Mouse (Mus musculus): Measurements from ENCODE around the gene Luc7l. TPM values are rescaled to one million over a fixed set of nuclear protein-coding genes. Genes with fewer than 3 reads are reported as not detected.
"Not testable (repeated sequence)": the region's sequence is repeated elsewhere in the genome, so short reads cannot be mapped to it uniquely, and the experiment has no call there.

Gene Luc7l
- polyA plus RNA-seq, 1 experiment from 2014 or later = 75.7 TPM

DNA sequence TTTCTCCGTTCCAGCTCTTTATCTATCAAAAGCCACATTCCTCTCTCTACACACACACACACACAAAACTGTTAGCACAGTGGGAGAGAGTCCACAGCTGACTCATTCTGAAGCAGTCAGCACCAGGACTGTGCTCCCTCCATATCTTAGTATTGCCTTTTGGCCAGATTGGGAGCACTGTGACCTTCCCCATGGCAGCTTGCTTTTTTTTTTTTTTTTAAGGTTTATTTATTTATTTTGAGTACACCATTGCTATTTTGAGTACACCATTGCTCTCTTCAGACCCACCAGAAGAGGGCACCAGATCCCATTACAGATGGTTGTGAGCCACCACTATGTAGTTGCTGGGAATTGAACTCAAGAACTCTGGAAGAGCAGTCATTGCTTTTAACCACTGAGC lies 16.2 kb downstream of the Luc7l start:
- DNase-seq (ENCODE audit: low spot score) = no peak
- 71% methylated on average over 1 of the region's 1 CpGs for WGBS
- Histone ChIP-seq H3K4me2 (ENCODE audit: low read length) (no peak overlapping the region), H3K9me3 (replicated peaks; ENCODE audit: low read length) (no peaks in the 10 kb centered on the region), H3K27me3 (ENCODE audit: insufficient read depth, low read length) (no peaks in the 10 kb centered on the region), H3K36me3 (ENCODE audit: insufficient read depth, low read length) (peaks cover 54% of the 10 kb centered on the region), H3K9ac (ENCODE audit: low read depth, low read length) (no peak overlapping the region), H3K4me1 (replicated peaks; ENCODE audit: insufficient read depth, low read length) (no peaks in the 10 kb centered on the region), H3K4me3 (replicated peaks; ENCODE audit: low read depth, low read length) (no peak overlapping the region), H3K27ac (no peak overlapping the region)
- peak; percentile 66 for TF ChIP-seq CTCF (IDR thresholded peaks at IDR 0.05; ENCODE audit: low read depth)
- no peak for ATAC-seq (replicated peaks; ENCODE audit: low FRiP score, low read depth)

DNA sequence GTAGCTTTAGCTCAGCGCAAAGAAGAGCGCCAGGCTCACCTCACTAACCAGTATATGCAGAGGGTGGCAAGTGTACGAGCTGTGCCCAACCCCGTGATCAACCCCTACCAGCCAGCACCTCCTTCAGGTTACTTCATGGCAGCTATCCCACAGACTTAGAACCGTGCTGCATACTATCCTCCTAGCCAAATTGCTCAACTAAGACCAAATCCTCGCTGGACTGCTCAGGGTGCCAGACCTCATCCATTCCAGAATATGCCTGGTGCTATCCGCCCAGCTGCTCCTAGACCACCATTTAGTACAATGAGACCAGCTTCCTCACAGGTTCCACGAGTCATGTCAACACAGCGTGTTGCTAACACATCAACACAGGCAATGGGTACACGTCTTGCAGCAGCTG lies 16.9 kb downstream of the Luc7l start:
- H3K9ac ChIP-seq (ENCODE audit: low read depth, low read length); H3K4me3 ChIP-seq (replicated peaks; ENCODE audit: low read depth, low read length); DNase-seq (ENCODE audit: low spot score); H3K27ac ChIP-seq; H3K4me1 ChIP-seq (replicated peaks; ENCODE audit: insufficient read depth, low read length); H3K4me2 ChIP-seq (ENCODE audit: low read length); H3K9me3 ChIP-seq (replicated peaks; ENCODE audit: low read length); H3K27me3 ChIP-seq (ENCODE audit: insufficient read depth, low read length); ATAC-seq (replicated peaks; ENCODE audit: low FRiP score, low read depth): not testable (repeated sequence)
- WGBS = 96% methylated on average over 10 of the region's 10 CpGs
- peaks cover 48% of the 10 kb centered on the region for H3K36me3 ChIP-seq (ENCODE audit: insufficient read depth, low read length)

DNA sequence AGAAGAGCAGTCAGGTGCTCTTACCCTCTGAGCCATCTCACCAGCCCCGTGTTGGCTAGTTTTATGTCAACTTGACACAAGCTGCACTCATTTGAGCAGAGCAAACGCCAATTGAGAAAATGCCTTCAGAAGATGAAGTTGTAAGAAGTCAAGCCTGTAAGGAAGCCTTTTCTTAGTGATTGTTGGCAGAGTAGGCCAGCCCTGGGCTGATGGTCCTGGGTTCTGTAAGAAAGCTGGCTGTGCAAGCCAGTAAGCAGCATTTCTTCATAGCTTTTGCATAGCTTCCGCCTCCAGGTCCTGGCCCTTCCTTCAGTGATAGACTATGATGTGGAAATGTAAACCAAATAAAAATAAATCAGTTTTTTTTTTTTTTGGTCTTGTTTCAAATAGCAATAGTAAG lies 19.9 kb downstream of the Luc7l start:
- no peak overlapping the region for H3K4me3 ChIP-seq (replicated peaks; ENCODE audit: low read depth, low read length)
- H3K9ac ChIP-seq (ENCODE audit: low read depth, low read length) = no peak overlapping the region
- no peaks in the 10 kb centered on the region for H3K27me3 ChIP-seq (ENCODE audit: insufficient read depth, low read length)
- no peak overlapping the region for H3K4me2 ChIP-seq (ENCODE audit: low read length)
- 75% methylated on average over 3 of the region's 3 CpGs for WGBS
- H3K4me1 ChIP-seq (replicated peaks; ENCODE audit: insufficient read depth, low read length) = no peaks in the 10 kb centered on the region
- H3K9me3 ChIP-seq (replicated peaks; ENCODE audit: low read length) = no peaks in the 10 kb centered on the region
- ATAC-seq (replicated peaks; ENCODE audit: low FRiP score, low read depth) = no peak
- no peak for DNase-seq (ENCODE audit: low spot score)
- H3K36me3 ChIP-seq (ENCODE audit: insufficient read depth, low read length) = peaks cover 33% of the 10 kb centered on the region
- H3K27ac ChIP-seq = 0 out of 2 replicates have a peak overlapping the region, but pooled peaks have one; percentile 22
- TF ChIP-seq CTCF (IDR thresholded peaks at IDR 0.05; ENCODE audit: low read depth) = no peak

DNA sequence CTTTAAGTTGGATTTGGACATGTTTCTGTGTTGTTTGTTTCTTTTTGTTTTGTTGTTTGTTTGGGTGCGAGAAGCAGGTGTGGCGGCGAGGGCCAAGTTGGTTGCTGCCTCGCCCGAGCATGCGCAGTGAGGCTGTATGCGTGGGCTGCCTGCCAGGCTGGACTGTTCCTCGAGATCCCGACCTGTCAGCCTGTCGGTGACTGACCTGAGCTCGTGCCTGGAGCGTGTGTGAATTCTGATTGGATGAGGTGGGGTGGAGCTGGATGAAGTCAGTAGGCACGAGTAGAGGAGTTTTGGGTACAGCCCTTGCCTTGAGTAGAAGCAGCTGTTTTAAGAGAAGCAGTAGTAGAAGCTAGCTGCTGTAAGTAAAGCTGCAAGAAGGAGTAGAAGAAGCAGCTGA lies 23.2 kb downstream of the Luc7l start:
- H3K9ac ChIP-seq (ENCODE audit: low read depth, low read length) = no peak overlapping the region
- H3K4me2 ChIP-seq (ENCODE audit: low read length) = no peak overlapping the region
- no peak for DNase-seq (ENCODE audit: low spot score)
- H3K4me1 ChIP-seq (replicated peaks; ENCODE audit: insufficient read depth, low read length) = no peaks in the 10 kb centered on the region
- 81% methylated on average over 13 of the region's 13 CpGs for WGBS
- H3K4me3 ChIP-seq (replicated peaks; ENCODE audit: low read depth, low read length) = no peak overlapping the region
- H3K9me3 ChIP-seq (replicated peaks; ENCODE audit: low read length) = no peaks in the 10 kb centered on the region
- no peak overlapping the region for H3K27ac ChIP-seq
- TF ChIP-seq CTCF (IDR thresholded peaks at IDR 0.05; ENCODE audit: low read depth) = no peak
- H3K36me3 ChIP-seq (ENCODE audit: insufficient read depth, low read length) = peaks cover 46% of the 10 kb centered on the region
- ATAC-seq (replicated peaks; ENCODE audit: low FRiP score, low read depth) = no peak
- no peaks in the 10 kb centered on the region for H3K27me3 ChIP-seq (ENCODE audit: insufficient read depth, low read length)

DNA sequence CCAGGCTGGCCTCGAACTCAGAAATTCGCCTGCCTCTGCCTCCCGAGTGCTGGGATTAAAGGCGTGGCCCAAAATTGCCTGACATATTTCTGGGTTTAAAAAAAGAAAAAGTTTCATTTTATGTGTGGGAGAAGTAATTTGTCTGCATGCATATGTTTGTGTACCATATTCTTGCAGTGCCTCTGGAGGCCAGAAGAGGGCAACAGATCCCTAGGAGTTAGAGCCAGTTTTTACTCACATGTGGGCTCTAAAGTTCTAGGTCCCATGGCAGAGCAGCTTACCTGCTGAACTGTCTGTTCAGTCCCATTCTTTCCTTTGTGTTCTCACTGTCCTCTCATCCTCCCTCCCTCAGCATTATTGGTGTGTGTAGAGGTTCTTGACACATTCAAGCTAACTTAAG lies 24.0 kb downstream of the Luc7l start:
- no peaks in the 10 kb centered on the region for H3K4me1 ChIP-seq (replicated peaks; ENCODE audit: insufficient read depth, low read length)
- peaks cover 48% of the 10 kb centered on the region for H3K36me3 ChIP-seq (ENCODE audit: insufficient read depth, low read length)
- H3K9ac ChIP-seq (ENCODE audit: low read depth, low read length) = no peak overlapping the region
- no peak overlapping the region for H3K27ac ChIP-seq
- TF ChIP-seq CTCF (IDR thresholded peaks at IDR 0.05; ENCODE audit: low read depth) = peak; percentile 74
- 92% methylated on average over 4 of the region's 4 CpGs for WGBS
- H3K4me2 ChIP-seq (ENCODE audit: low read length) = no peak overlapping the region
- ATAC-seq (replicated peaks; ENCODE audit: low FRiP score, low read depth) (no peak), DNase-seq (ENCODE audit: low spot score) (peak; percentile 70)
- no peaks in the 10 kb centered on the region for H3K27me3 ChIP-seq (ENCODE audit: insufficient read depth, low read length)
- H3K9me3 ChIP-seq (replicated peaks; ENCODE audit: low read length) = no peaks in the 10 kb centered on the region
- no peak overlapping the region for H3K4me3 ChIP-seq (replicated peaks; ENCODE audit: low read depth, low read length)

DNA sequence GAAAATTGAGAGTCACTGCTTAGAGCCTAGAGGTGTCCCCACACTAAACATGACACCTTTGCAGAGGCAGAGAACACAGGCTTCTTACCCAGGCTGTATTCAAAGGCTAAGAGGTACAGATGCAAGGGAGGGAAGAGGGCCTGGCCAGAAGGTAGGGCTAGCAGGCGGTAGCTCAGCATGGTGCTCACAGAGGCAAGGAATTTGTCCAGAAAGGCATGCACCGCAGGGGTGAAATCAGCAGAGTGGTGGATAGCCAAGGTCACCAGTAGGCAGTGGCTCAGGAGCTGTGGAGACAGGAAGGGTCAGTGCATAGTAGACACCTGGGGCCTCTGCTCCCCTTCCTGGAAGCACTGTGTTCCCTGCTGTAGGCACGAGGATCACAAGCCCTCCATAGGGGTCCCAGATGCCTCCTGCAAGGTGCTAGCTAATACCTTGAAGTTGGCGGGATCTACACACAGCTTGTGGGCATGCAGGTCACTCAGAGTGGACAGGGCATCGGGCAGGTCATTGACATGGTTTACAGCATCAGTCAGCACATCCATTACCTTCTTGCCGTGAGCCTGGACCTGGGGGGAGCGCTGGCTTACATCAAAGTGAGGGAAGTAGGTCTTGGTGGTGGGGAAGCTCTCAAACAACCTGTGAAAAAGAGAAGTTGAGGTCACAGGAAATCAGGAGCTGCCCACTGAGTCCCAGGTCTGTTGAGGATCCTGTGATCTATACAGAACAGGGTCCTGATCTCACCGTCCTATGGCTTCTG lies 33.7 kb downstream of the Luc7l start:
- H3K27me3 ChIP-seq (ENCODE audit: insufficient read depth, low read length) = no peaks in the 10 kb centered on the region
- TF ChIP-seq CTCF (IDR thresholded peaks at IDR 0.05; ENCODE audit: low read depth) = no peak
- no peak overlapping the region for H3K4me2 ChIP-seq (ENCODE audit: low read length)
- H3K9me3 ChIP-seq (replicated peaks; ENCODE audit: low read length) = no peaks in the 10 kb centered on the region
- H3K4me3 ChIP-seq (replicated peaks; ENCODE audit: low read depth, low read length) = no peak overlapping the region
- peaks cover 46% of the 10 kb centered on the region for H3K36me3 ChIP-seq (ENCODE audit: insufficient read depth, low read length)
- no peaks in the 10 kb centered on the region for H3K4me1 ChIP-seq (replicated peaks; ENCODE audit: insufficient read depth, low read length)
- ATAC-seq (replicated peaks; ENCODE audit: low FRiP score, low read depth) (peak; percentile 43; the same call in 1 of the 2 replicates), DNase-seq (ENCODE audit: low spot score) (no peak)
- no peak overlapping the region for H3K27ac ChIP-seq
- 89% methylated on average over 8 of the region's 8 CpGs for WGBS
- H3K9ac ChIP-seq (ENCODE audit: low read depth, low read length) = no peak overlapping the region

DNA sequence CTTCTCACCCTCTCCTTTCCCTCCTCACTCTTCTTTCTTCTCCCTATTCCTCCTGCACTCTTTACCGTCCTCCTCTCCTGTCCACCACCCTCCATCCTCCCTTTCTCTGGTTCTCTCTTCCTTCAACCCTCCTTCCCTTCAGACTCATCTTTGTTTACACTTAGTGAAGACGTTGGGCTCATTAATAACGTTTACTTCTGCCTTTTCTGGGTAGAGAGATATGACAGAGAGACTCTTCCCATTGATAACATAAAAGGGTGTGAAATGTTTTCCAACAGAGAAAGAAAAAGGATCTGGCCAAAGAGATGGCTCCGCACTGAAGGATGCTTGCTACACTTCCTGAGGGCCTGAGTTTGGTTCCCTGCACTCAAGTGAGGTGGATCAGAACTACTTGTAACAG lies 36.8 kb downstream of the Luc7l start:
- WGBS = 79% methylated on average over 4 of the region's 4 CpGs
- no peak for DNase-seq (ENCODE audit: low spot score)
- TF ChIP-seq CTCF (IDR thresholded peaks at IDR 0.05; ENCODE audit: low read depth) = no peak
- Histone ChIP-seq H3K36me3 (ENCODE audit: insufficient read depth, low read length) (peaks cover 16% of the 10 kb centered on the region; the same call in 1 of the 2 replicates), H3K4me1 (replicated peaks; ENCODE audit: insufficient read depth, low read length) (no peaks in the 10 kb centered on the region), H3K4me2 (ENCODE audit: low read length) (no peak overlapping the region), H3K9me3 (replicated peaks; ENCODE audit: low read length) (no peaks in the 10 kb centered on the region), H3K27me3 (ENCODE audit: insufficient read depth, low read length) (no peaks in the 10 kb centered on the region), H3K4me3 (replicated peaks; ENCODE audit: low read depth, low read length) (no peak overlapping the region), H3K27ac (no peak overlapping the region), H3K9ac (ENCODE audit: low read depth, low read length) (no peak overlapping the region)
- no peak for ATAC-seq (replicated peaks; ENCODE audit: low FRiP score, low read depth)

DNA sequence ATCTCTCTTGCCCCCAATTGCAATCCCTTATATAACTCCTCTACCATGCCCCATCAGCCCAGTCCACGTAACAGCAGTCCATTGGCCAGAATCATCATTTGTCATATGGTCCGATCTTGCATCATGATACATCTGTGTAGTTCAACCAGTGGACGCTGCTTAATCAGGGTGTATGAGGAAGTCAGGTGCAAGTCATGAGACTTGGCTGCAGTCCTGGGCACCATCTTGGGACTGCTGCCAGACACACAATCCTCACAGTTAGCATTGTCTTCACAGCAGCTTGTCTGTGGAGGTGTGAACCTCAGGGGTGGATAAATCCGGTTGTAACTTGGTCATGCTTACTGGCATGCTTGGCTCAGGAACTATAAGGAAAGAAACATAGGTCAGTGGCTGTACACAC lies 45.6 kb downstream of the Luc7l start:
- not testable (repeated sequence) for H3K9me3 ChIP-seq (replicated peaks; ENCODE audit: low read length); DNase-seq (ENCODE audit: low spot score); ATAC-seq (replicated peaks; ENCODE audit: low FRiP score, low read depth); H3K27me3 ChIP-seq (ENCODE audit: insufficient read depth, low read length); H3K9ac ChIP-seq (ENCODE audit: low read depth, low read length); H3K36me3 ChIP-seq (ENCODE audit: insufficient read depth, low read length); H3K4me1 ChIP-seq (replicated peaks; ENCODE audit: insufficient read depth, low read length); H3K4me3 ChIP-seq (replicated peaks; ENCODE audit: low read depth, low read length); H3K27ac ChIP-seq; H3K4me2 ChIP-seq (ENCODE audit: low read length)
- 89% methylated on average over 4 of the region's 4 CpGs for WGBS

All from kidney, postnatal 0 days (tissue).